Mouse (Mus musculus) forebrain, embryonic 14.5 days (tissue): ENCODE data around the gene Ifngr2. TPM values are rescaled to one million over a fixed set of nuclear protein-coding genes. Genes with fewer than 3 reads are reported as not detected.

Experiments
- ATAC-seq: fragments of 200-750 bp; cut with Nextera tagmentation; 2 replicates; pipeline ENCODE4 v1.8.0; 2017; ENCODE audit warnings: mild to moderate bottlenecking, moderate library complexity
- DNase-seq: peaks from one replicate; pipeline ENCODE4 v3.0.0-alpha.2; 2015; ENCODE audit warnings: low spot score
- H3K27ac ChIP-seq: fragments of 300-500 bp; sonication (generic); 2 replicates; pipeline ENCODE4 v1.5.1; 2014; ENCODE audit warnings: low read depth, mild to moderate bottlenecking, control low read depth, low read length, moderate library complexity
- H3K27me3 ChIP-seq: fragments of 300-500 bp; sonication (generic); replicated peaks from 2 replicates; pipeline ENCODE4 v1.6.1; 2014; ENCODE audit warnings: low read length, control low read depth, mixed read lengths; ENCODE audit not compliant: control insufficient read depth, insufficient read depth
- H3K36me3 ChIP-seq: fragments of 300-500 bp; sonication (generic); 2 replicates; pipeline ENCODE4 v1.6.1; 2014; ENCODE audit warnings: low read length, control low read depth; ENCODE audit not compliant: control insufficient read depth, insufficient read depth
- H3K4me1 ChIP-seq: fragments of 300-500 bp; sonication (generic); 2 replicates; pipeline ENCODE4 v1.6.1; 2014; ENCODE audit warnings: antibody characterized with exemption, low read length, control low read depth; ENCODE audit not compliant: control insufficient read depth, insufficient read depth
- H3K4me2 ChIP-seq: fragments of 300-500 bp; sonication (generic); 2 replicates; pipeline ENCODE4 v1.6.1; 2014; ENCODE audit warnings: mild to moderate bottlenecking, control low read depth, low read length
- H3K4me3 ChIP-seq: fragments of 300-500 bp; sonication (generic); 2 replicates; pipeline ENCODE4 v1.5.1; 2014; ENCODE audit warnings: low read depth, low read length, control low read depth
- H3K9ac ChIP-seq: fragments of 300-500 bp; sonication (generic); 2 replicates; pipeline ENCODE4 v1.6.1; 2014; ENCODE audit warnings: mild to moderate bottlenecking, low read length, control low read depth, moderate library complexity
- H3K9me3 ChIP-seq: fragments of 300-500 bp; sonication (generic); replicated peaks from 2 replicates; pipeline ENCODE4 v1.6.1; 2016; ENCODE audit warnings: low read length, control low read depth, mixed read lengths; ENCODE audit not compliant: control insufficient read depth
- WGBS: fragments of 180-500 bp; shearing (Covaris S2); extraction: QIAGEN DNeasy Blood & Tissue Kit; methylation state at CpG from one replicate; pipeline ENCODE4 v1.1.7; 2014; 5-methylcytosine and 5-hydroxymethylcytosine counted together
- polyA plus RNA-seq: library from polyadenylated mRNA; unstranded; fragments of >200 nt; fragmentation: Nextera tagmentation; extraction: Ambion mirVana; gene quantifications from 2 replicates; pipeline ENCODE4 v1.2.1, GENCODE M21; 2014

Gene Ifngr2
- polyA plus RNA-seq, 1 experiment from 2014 or later = 77.3 TPM

DNA sequence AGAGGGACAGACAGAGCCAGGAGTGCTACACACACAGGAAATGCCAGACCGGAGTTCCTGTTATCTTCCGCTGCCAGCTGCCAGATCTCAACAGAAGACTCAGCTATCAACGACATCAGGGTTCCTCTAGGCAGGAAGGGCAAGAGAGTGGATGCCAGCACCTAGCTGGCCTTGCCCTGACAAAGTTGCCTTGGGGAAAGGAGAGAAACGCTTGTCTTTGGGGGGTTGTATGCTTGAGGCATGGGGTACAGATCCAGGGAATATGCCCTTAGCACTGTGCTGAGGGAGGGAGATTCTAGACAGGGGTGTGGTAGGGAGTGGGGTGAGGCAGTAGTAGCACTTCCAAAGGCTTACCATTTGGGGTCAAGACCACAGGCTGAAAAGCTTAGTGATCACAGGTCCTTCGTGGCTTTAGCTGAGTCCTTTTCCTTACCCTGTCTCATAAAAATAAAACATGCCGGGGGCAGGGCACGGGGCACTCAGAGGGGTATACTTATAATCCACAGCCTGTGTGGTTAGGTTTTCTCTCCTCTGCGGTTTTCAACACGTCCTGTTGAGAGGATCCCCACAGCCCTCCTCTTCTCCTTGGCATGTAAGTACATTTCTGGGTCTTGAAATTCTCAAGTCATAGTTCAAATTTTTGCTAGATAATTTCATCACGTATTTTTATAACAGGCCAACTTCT is 1.1 kb upstream of the Ifngr2 start:
- ATAC-seq (no peak), DNase-seq (no peak)
- H3K4me1 ChIP-seq = peaks cover 3% of the 10 kb centered on the region; the same call in 1 of the 2 replicates
- no peak overlapping the region for H3K27ac ChIP-seq
- no peak overlapping the region for H3K4me3 ChIP-seq
- 75% methylated on average over 10 of the region's 10 CpGs for WGBS
- H3K9ac ChIP-seq = no peak overlapping the region
- H3K9me3 ChIP-seq = no peaks in the 10 kb centered on the region
- H3K27me3 ChIP-seq = no peaks in the 10 kb centered on the region
- no peaks in the 10 kb centered on the region for H3K36me3 ChIP-seq
- H3K4me2 ChIP-seq = no peak overlapping the region

DNA sequence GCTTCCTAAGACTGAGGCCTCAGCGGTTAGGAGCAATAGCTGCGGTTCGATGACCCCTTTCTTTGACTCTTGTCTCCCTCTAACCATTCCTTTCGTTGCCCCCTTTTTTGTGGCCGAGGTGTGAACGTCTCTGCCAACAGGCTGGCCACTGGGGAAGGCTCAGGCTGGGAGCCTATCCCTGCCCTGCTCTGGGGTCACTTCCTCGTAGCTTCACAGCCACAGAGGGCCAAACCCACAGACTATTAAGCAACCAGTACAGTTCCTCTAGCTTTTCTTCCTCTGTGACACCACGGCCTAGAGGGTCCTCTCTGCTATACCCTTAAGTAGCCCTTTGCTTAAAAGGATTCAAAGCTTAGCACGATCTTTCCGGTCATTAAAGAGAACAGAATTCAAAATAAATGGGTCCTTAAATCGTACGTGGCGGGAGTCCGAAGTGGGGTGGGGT is 459 bp upstream of the Ifngr2 start:
- ATAC-seq (peak; percentile 44; the same call in 1 of the 2 replicates), DNase-seq (no peak)
- Histone ChIP-seq H3K27me3 (no peaks in the 10 kb centered on the region), H3K4me3 (peak overlapping the region; percentile 84), H3K9me3 (no peaks in the 10 kb centered on the region), H3K27ac (0 out of 2 replicates have a peak overlapping the region, but pooled peaks have one; percentile 30), H3K4me2 (peak overlapping the region; percentile 76), H3K9ac (peak overlapping the region; percentile 95), H3K4me1 (peaks cover 3% of the 10 kb centered on the region; the same call in 1 of the 2 replicates), H3K36me3 (no peaks in the 10 kb centered on the region)
- 16% methylated on average over 14 of the region's 14 CpGs for WGBS

DNA sequence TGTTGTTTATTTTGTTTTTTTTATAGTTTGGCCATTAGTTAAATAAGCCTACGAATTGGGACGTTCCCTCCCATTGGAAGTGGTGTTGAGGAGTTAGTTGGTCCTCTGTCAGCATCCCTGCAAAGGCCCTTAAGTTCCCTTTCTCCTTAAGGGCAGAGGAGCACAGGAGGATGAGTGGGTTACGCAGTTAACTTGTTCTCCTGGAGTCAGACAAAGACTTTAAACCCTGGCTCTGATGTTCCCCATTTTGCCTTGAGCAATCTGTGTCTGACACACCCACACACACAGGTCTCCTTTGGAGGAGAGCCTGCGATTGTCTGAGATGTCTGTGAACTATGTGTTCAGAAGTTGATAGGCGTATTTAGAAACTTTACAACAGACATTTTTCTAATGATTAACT is 1.1 kb downstream of the Ifngr2 start:
- Histone ChIP-seq H3K4me1 (peaks cover 3% of the 10 kb centered on the region; the same call in 1 of the 2 replicates), H3K4me2 (peak overlapping the region; percentile 76), H3K4me3 (peak overlapping the region; percentile 84), H3K9ac (no peak overlapping the region), H3K27me3 (no peaks in the 10 kb centered on the region), H3K9me3 (no peaks in the 10 kb centered on the region), H3K36me3 (no peaks in the 10 kb centered on the region), H3K27ac (no peak overlapping the region)
- DNase-seq (no peak), ATAC-seq (no peak)
- WGBS = 56% methylated on average over 5 of the region's 5 CpGs

DNA sequence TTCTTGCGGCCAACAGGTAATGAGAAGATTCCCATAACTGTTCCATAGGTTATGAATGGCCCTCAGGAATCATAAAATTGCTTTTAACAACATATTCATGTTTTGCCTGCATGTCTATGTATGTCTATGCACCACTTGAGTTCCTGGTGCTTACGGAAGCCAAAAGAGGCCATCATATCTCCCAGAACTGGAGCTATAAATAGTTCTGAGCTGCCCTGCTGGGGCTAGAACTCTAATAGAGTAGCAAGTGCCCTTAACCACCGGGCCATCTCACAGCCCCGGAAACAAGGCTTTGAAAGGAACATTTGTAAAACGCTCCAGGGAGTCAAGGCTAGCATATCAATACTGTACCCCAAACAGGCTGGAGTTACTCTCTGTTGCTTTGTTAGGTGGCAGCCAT is 1.7 kb downstream of the Ifngr2 start:
- Histone ChIP-seq H3K27ac (no peak overlapping the region), H3K4me1 (peaks cover 3% of the 10 kb centered on the region; the same call in 1 of the 2 replicates), H3K36me3 (no peaks in the 10 kb centered on the region), H3K9ac (peak overlapping the region; percentile 10; the same call in 1 of the 2 replicates), H3K9me3 (no peaks in the 10 kb centered on the region), H3K27me3 (no peaks in the 10 kb centered on the region), H3K4me3 (peak overlapping the region; percentile 7), H3K4me2 (peak overlapping the region; percentile 76)
- no peak for ATAC-seq
- WGBS = 42% methylated on average over 5 of the region's 5 CpGs
- DNase-seq = no peak

DNA sequence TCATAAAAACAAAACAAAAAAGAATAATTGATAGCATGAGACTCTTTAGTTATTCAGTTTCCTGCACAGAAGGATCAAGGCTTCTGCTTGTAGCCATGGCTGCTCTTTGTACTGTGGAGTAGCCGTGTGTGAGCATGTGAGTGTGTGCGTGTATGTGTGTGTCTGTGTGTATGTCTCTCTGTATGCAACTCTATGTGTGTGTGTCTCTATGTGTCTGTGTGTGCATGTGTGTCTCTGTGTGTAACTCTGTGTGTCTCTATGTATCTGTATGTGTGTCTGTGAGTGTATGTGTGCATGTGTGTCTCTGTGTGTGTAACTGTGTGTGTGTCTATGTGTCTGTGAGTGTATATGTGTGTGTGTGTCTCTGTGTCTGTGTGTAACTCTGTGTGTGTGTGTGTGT is 2.1 kb downstream of the Ifngr2 start:
- no peaks in the 10 kb centered on the region for H3K36me3 ChIP-seq
- H3K4me3 ChIP-seq = peak overlapping the region; percentile 7
- no peak for DNase-seq
- H3K4me2 ChIP-seq = peak overlapping the region; percentile 76
- peak overlapping the region; percentile 10; the same call in 1 of the 2 replicates for H3K9ac ChIP-seq
- ATAC-seq = no peak
- H3K9me3 ChIP-seq = no peaks in the 10 kb centered on the region
- H3K4me1 ChIP-seq = peaks cover 3% of the 10 kb centered on the region; the same call in 1 of the 2 replicates
- H3K27me3 ChIP-seq = no peaks in the 10 kb centered on the region
- 57% methylated on average over 2 of the region's 2 CpGs for WGBS
- H3K27ac ChIP-seq = no peak overlapping the region

DNA sequence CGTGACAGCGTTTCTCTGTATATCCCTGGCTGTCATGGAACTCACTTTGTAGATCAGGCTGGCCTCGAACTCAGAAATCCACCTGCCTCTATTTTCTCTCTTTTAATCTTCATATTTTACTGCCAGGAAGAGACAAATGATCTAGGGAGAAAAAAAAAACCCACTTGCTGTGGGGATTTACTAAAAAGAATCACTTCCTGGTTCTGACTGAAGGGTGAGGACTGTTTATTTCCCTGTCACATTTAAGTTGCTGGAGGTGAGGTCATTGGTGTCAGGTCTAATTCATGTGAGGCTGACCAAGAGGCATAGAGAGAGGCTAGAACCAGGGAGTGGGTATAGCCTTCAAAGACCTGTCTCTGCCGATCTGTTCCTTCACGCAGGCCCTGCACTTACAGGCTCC is 2.7 kb downstream of the Ifngr2 start:
- H3K27me3 ChIP-seq = no peaks in the 10 kb centered on the region
- H3K9ac ChIP-seq = no peak overlapping the region
- no peak for DNase-seq
- no peak overlapping the region for H3K27ac ChIP-seq
- WGBS = 51% methylated on average over 5 of the region's 5 CpGs
- peaks cover 3% of the 10 kb centered on the region; the same call in 1 of the 2 replicates for H3K4me1 ChIP-seq
- no peaks in the 10 kb centered on the region for H3K9me3 ChIP-seq
- H3K36me3 ChIP-seq = no peaks in the 10 kb centered on the region
- ATAC-seq = no peak
- H3K4me3 ChIP-seq = no peak overlapping the region
- H3K4me2 ChIP-seq = peak overlapping the region; percentile 23; the same call in 1 of the 2 replicates

DNA sequence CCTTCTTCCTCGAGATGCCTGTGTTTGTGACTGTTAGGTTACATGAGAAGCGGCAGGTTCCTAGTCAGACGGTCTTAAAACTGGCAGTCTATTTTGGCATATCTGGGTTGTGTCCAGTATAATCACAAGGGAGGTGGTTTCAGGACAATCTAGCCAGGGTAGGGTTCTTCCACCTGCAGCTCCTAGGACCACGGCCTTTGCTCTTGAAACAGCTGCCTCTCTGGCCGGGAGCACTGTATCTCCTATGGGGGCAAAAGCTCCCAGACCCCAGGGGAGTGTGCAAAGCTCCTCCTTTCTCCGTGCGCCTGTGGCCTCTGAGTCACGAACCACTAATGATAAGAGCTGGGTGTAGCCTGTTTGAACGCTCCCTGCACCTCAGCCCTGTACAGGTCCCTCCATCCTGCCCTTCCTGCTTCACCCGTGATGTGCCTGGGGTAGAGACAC is 4.2 kb downstream of the Ifngr2 start:
- ATAC-seq (no peak), DNase-seq (no peak)
- Histone ChIP-seq H3K9me3 (no peaks in the 10 kb centered on the region), H3K27ac (no peak overlapping the region), H3K4me3 (no peak overlapping the region), H3K27me3 (no peaks in the 10 kb centered on the region), H3K4me1 (peaks cover 3% of the 10 kb centered on the region; the same call in 1 of the 2 replicates), H3K36me3 (peaks cover 10% of the 10 kb centered on the region; the same call in 1 of the 2 replicates), H3K4me2 (no peak overlapping the region), H3K9ac (no peak overlapping the region)
- WGBS = 78% methylated on average over 10 of the region's 10 CpGs

DNA sequence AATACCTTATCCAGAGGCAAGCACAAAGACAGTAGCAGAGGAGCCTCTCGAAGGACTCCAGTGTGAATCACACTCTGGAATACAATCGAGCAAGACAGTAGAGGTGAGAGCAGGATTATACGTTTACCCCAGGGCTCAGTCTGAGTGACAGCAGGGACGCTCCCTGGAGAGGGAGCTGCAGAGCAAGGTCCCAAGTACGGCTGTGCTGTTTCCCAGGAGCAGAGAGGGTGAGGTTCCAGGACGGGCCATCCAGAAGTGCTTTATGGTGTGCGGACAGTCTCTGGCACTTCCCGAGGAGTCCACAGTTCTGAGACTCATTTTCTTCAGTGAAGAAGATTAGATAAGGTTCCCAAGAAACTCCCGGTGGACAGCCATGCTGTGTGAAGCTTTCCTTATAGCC is 5.2 kb downstream of the Ifngr2 start:
- Histone ChIP-seq H3K27ac (no peak overlapping the region), H3K27me3 (no peaks in the 10 kb centered on the region), H3K9me3 (no peaks in the 10 kb centered on the region), H3K4me1 (peaks cover 3% of the 10 kb centered on the region; the same call in 1 of the 2 replicates), H3K4me3 (no peak overlapping the region), H3K9ac (no peak overlapping the region), H3K36me3 (peaks cover 10% of the 10 kb centered on the region; the same call in 1 of the 2 replicates), H3K4me2 (no peak overlapping the region)
- ATAC-seq (no peak), DNase-seq (no peak)
- 64% methylated on average over 9 of the region's 9 CpGs for WGBS

DNA sequence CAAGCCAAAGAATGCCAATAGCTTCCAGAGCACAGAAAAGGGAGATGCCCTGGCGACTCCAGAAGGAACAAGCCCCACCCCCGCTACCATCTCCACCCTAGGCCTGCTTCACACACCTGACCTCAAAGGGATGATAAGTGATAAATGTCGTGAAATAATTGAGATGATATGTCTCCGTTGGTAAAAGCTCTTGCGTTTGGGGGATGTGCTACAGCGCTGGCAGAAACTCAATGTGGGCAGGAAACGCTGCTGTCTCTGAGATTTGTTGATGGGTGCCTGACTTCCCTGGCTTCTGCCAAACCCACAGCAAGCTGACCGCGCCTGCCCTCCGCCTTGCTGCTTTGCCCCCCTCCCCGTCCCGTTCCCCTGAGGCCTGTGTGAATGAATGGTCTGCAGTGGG is 6.8 kb downstream of the Ifngr2 start:
- Histone ChIP-seq H3K4me1 (peaks cover 3% of the 10 kb centered on the region; the same call in 1 of the 2 replicates), H3K9ac (no peak overlapping the region), H3K27me3 (no peaks in the 10 kb centered on the region), H3K4me3 (no peak overlapping the region), H3K27ac (no peak overlapping the region), H3K36me3 (peaks cover 19% of the 10 kb centered on the region), H3K4me2 (no peak overlapping the region), H3K9me3 (no peaks in the 10 kb centered on the region)
- DNase-seq = no peak
- no peak for ATAC-seq
- WGBS = 72% methylated on average over 12 of the region's 12 CpGs
